29 mouse cellular contexts compared by ENCODE assay signal in the genomic region with DNA sequence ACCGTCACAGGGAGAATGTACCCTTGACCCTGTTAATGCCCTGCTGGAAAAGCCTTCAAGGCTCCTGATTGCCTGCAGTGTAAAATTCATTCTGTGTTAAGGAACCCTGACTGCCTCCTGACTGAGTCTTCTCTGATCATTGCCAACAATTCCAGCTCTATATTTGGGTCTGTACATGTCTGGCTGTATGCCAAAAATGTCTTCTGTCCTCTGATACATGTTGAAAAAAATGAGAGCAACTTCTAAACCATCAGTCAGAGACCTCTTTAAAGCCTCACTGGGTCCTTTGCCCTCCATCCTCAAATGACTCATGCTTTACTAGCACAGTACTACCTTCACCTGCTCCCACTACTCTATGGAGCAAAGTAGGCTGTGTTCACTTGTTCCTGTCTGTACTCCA.
DNase-seq lines count a peak whose midpoint lies in the region; ATAC-seq and TF ChIP-seq lines count a peak whose summit lies in the region.
"Had no signal": no experiment of that assay in that cellular context is flagged by ENCODE, and none has a peak within 500 bp of the region (broad histone marks: within the 10 kb centered on the region; RNA-seq: fewer than 3 reads in every experiment).

No protein-coding gene starts in this region.

- no peaks in the 10 kb centered on the region for H3K36me3 ChIP-seq in heart, embryonic 16.5 days (ENCODE audit: control insufficient read depth, insufficient read depth)
- H3K36me3 ChIP-seq in heart, embryonic 10.5 days: no peaks in the 10 kb centered on the region
- no peaks in the 10 kb centered on the region for H3K36me3 ChIP-seq in lung, embryonic 14.5 days (ENCODE audit: insufficient read depth)
- H3K36me3 ChIP-seq: forebrain, embryonic 15.5 days; G1E; hindbrain, embryonic 13.5 days; kidney, embryonic 15.5 days; limb, embryonic 15.5 days; liver, embryonic 13.5 days; neural tube, embryonic 12.5 days had no signal

- H3K9ac ChIP-seq in heart, embryonic 16.5 days (ENCODE audit: low read length): no peak overlapping the region
- no peak overlapping the region for H3K9ac ChIP-seq in lung, embryonic 14.5 days
- H3K9ac ChIP-seq: forebrain, embryonic 15.5 days; hindbrain, embryonic 13.5 days; kidney, embryonic 15.5 days; limb, embryonic 15.5 days; liver, embryonic 13.5 days; neural tube, embryonic 12.5 days had no signal

- 71% methylated on average over 1 of the region's 1 CpGs for WGBS in heart, embryonic 16.5 days
- 83% methylated on average over 1 of the region's 1 CpGs for WGBS in heart, embryonic 10.5 days
- WGBS in lung, embryonic 14.5 days: 48% methylated on average over 1 of the region's 1 CpGs

- H3K4me3 ChIP-seq in heart, embryonic 16.5 days (ENCODE audit: low read length): no peak overlapping the region
- H3K4me3 ChIP-seq in heart, embryonic 10.5 days: no peak overlapping the region
- H3K4me3 ChIP-seq in lung, embryonic 14.5 days (ENCODE audit: low read depth, low read length): no peak overlapping the region
- H3K4me3 ChIP-seq: forebrain, embryonic 15.5 days; hindbrain, embryonic 13.5 days; kidney, embryonic 15.5 days; left cerebral cortex, adult 2 months; limb, embryonic 15.5 days; liver, embryonic 13.5 days; neural tube, embryonic 12.5 days had no signal

- ATAC-seq in heart, embryonic 16.5 days (replicated peaks; ENCODE audit: extremely low read depth, insufficient read depth, low FRiP score): peak; percentile 81
- peak; percentile 49 for ATAC-seq in lung, embryonic 14.5 days (ENCODE audit: insufficient read depth)
- ATAC-seq: forebrain, embryonic 15.5 days; inflammation-experienced regulatory T-cells, adult 6 months; Patski had no signal

- peaks cover 9% of the 10 kb centered on the region for H3K4me1 ChIP-seq in heart, embryonic 16.5 days (ENCODE audit: control insufficient read depth, insufficient read depth, low read length)
- no peaks in the 10 kb centered on the region for H3K4me1 ChIP-seq in heart, embryonic 10.5 days
- no peaks in the 10 kb centered on the region for H3K4me1 ChIP-seq in lung, embryonic 14.5 days (ENCODE audit: insufficient read depth)
- H3K4me1 ChIP-seq: forebrain, embryonic 15.5 days; hindbrain, embryonic 13.5 days; kidney, embryonic 15.5 days; limb, embryonic 15.5 days; liver, embryonic 13.5 days; neural tube, embryonic 12.5 days had no signal

- H3K27me3 ChIP-seq in heart, embryonic 16.5 days (ENCODE audit: control insufficient read depth, insufficient read depth, low read length): no peaks in the 10 kb centered on the region
- no peaks in the 10 kb centered on the region for H3K27me3 ChIP-seq in heart, embryonic 10.5 days (ENCODE audit: insufficient read depth, poor library complexity, severe bottlenecking)
- H3K27me3 ChIP-seq in lung, embryonic 14.5 days (ENCODE audit: insufficient read depth, low read length): no peaks in the 10 kb centered on the region
- H3K27me3 ChIP-seq: forebrain, embryonic 15.5 days; hindbrain, embryonic 13.5 days; kidney, embryonic 15.5 days; limb, embryonic 15.5 days; liver, embryonic 13.5 days; neural tube, embryonic 12.5 days had no signal

- DNase-seq in cerebellum, adult 9-10 months: peak; percentile 3
- DNase-seq in cerebellum, adult 11-12 months: no peak
- no peak for DNase-seq in heart, embryonic 10.5 days (ENCODE audit: low spot score)
- peak; percentile 65 for DNase-seq in lung, embryonic 14.5 days
- DNase-seq in lung, postnatal 25 days (ENCODE audit: low spot score): no peak
- peak; percentile 31 for DNase-seq in brain, adult 2 months (ENCODE audit: low read depth, low spot score)
- DNase-seq in layer of hippocampus, adult 9-11 months: no peak
- DNase-seq: adrenal gland, postnatal 14 days; cerebellum, adult 8-10 months; cerebellum, postnatal 36 days; heart, postnatal 14 days; kidney, adult 11 months; kidney, postnatal 25 days; liver, embryonic 13.5 days; lung, adult 18-20 months; lung, postnatal 10 days; right cerebral cortex, adult 18-20 months; spleen, adult 18-20 months; thymus, postnatal 14 days had no signal

- no peak overlapping the region for H3K4me2 ChIP-seq in heart, embryonic 16.5 days (ENCODE audit: low read depth, low read length)
- no peak overlapping the region for H3K4me2 ChIP-seq in lung, embryonic 14.5 days
- H3K4me2 ChIP-seq: forebrain, embryonic 15.5 days; hindbrain, embryonic 13.5 days; kidney, embryonic 15.5 days; limb, embryonic 15.5 days; liver, embryonic 13.5 days; neural tube, embryonic 12.5 days had no signal

- no peaks in the 10 kb centered on the region for H3K9me3 ChIP-seq in heart, embryonic 16.5 days (replicated peaks; ENCODE audit: control insufficient read depth, low read length)
- H3K9me3 ChIP-seq in heart, embryonic 10.5 days: no peaks in the 10 kb centered on the region
- H3K9me3 ChIP-seq in lung, embryonic 14.5 days (ENCODE audit: low read depth, low read length): no peaks in the 10 kb centered on the region
- H3K9me3 ChIP-seq: forebrain, embryonic 15.5 days; G1E; hindbrain, embryonic 13.5 days; kidney, embryonic 15.5 days; limb, embryonic 15.5 days; liver, embryonic 13.5 days; neural tube, embryonic 12.5 days had no signal

- no peak for TF ChIP-seq CTCF in lung, embryonic 14.5 days (IDR thresholded peaks at IDR 0.05; ENCODE audit: low read depth)

- H3K27ac ChIP-seq in heart, embryonic 16.5 days (ENCODE audit: low read length): peak overlapping the region; percentile 41
- H3K27ac ChIP-seq in heart, embryonic 10.5 days: no peak overlapping the region
- H3K27ac ChIP-seq in lung, embryonic 14.5 days (ENCODE audit: low read depth): no peak overlapping the region
- H3K27ac ChIP-seq: forebrain, embryonic 15.5 days; hindbrain, embryonic 13.5 days; kidney, embryonic 15.5 days; left cerebral cortex, adult 2 months; limb, embryonic 15.5 days; liver, embryonic 13.5 days; neural tube, embryonic 12.5 days had no signal

Comparison
In these comparisons a context has a peak if more than half of its experiments do, and no peak if none do; other contexts are left out.
1. DNase-seq: peak in cerebellum, adult 9-10 months (single experiment), lung, embryonic 14.5 days (single experiment) and brain, adult 2 months (single experiment); none in cerebellum, adult 11-12 months (single experiment), heart, embryonic 10.5 days (single experiment), lung, postnatal 25 days (single experiment) and layer of hippocampus, adult 9-11 months (single experiment).